Mouse (Mus musculus) large intestine, adult 2 months (tissue): ENCODE measurements around the gene Dnah7c. TPM values are rescaled to one million over a fixed set of nuclear protein-coding genes. Genes with fewer than 3 reads are reported as not detected.

Experiments
- DNase-seq: peaks from one replicate; pipeline ENCODE4 v3.0.0-alpha.2; 2012; ENCODE audit warnings: low read depth, low spot score
- WGBS: fragments of 180-500 bp; shearing (Covaris S2); methylation state at CpG from one replicate; pipeline ENCODE4 v1.1.7; 2018; 5-methylcytosine and 5-hydroxymethylcytosine counted together
- polyA plus RNA-seq: library from polyadenylated mRNA; depleted of rRNA; stranded (reverse); fragments of >200 nt; gene quantifications from 2 replicates; pipeline ENCODE4 v1.2.3, GENCODE M21; 2012

Gene Dnah7c
- polyA plus RNA-seq, 1 experiment = not detected

DNA sequence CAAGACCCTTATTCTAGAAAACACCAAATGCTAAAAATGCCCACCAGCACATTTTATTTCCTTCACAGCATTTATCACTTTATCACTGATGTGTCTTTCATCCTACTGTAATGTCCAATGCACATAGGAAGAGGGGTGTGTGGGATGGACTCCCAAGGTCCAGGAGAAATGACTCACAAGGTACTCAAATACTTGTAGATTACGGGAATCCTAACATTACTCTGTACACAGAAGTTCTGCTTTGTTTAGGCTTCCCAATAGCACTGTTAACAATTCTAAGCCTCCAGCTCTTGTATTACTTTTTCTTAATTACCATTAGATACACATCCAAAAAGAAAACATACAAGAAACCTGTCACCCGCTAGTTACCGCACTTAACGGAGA lies 426.8 kb downstream of the Dnah7c start:
- 3% methylated on average over 4 of the region's 4 CpGs for WGBS
- DNase-seq = no peak

- under 1% methylated on average over 73 of the region's 75 CpGs for WGBS
- DNase-seq = no peak
Observed at GRCm38 (mm10) chr1:46852600-46853272, 427.3 kb downstream of the Dnah7c start.

DNA sequence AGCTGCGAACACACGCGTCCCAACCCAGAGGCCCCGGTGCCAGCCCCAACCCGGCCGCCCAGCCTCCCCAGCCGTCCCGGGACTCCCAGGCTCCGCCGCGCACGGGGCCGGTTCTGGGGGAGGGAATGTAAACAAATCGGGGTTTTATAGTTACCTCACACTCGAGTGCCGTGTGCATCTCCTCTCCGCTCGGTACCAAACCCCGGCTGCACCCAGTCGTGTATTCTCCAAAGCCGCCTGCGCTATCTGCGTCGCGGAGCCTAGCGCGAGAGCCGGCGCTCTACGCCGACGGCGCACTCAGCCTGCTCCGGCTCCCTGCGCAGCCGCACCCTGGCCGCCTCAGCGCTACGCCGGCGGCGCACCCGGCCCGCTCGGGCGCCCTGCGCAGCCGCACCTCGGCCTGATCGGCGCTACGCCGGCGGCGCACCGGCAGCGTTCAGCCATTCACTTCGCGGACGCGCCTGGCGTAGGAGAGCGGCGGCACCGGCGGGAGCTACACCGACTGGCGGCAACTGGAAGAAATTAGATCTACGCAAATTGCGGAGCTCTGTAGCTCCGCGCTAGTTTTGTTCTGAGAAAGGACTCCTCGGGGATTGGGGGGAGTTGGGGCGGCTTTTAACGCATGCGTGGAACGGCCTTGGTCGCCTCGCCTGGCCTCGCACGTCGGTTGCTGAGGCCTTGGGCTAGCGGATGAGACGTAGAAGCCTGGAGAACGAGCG lies 428.1 kb downstream of the Dnah7c start:
- WGBS = under 1% methylated on average over 86 of the region's 86 CpGs
- peak; percentile 93 for DNase-seq

DNA sequence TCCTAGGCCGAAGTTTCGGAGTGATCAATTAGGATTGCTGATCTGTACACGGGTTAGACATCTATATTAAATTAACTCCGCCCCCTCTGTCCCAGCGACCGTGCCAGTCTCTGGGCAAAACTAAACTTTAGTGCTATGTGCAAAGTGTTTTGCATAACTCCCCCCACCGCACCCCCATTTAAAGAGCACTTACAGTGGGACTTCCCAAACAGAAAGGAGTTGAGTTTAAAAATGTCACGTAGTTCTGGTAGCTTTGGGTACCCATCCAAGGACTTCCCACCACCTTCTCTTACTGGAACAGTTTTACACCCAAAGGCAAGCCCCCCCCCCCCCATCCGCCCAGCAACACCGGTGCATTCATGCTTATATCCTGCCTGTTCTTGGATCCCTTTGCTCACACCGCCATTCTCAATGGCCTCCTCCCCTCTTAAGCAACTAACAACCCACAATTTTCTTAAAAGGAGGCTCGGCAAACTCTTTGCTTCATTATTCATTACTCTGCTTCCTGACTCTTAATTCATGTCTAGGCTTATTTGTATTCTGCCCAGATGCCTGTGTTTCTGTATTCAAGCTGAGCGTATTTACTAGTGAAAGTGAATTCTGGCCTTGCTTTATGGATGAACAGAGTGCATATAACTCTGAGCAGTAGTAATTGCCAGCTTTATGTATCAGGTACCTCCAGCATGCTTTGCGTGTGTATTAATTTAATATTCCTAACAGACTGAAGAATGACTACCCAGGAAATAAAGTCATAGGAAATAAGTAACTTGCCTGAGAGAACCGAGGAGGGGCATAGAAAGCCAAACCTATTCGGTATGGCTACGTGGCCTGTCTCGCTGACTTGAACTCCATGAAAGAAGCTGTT lies 428.9 kb downstream of the Dnah7c start:
- 19% methylated on average over 18 of the region's 18 CpGs for WGBS
- peak; percentile 73 for DNase-seq

- DNase-seq = no peak
- 66% methylated on average over 4 of the region's 4 CpGs for WGBS
Observed at GRCm38 (mm10) chr1:46856498-46856897, 431.1 kb downstream of the Dnah7c start.
